In genomic region chr6:131386416-131387019, GRCm38 (mm10) we compare ENCODE assay signal across 9 mouse cellular contexts. TPM values are rescaled to one million over a fixed set of nuclear protein-coding genes. Genes with fewer than 3 reads are reported as not detected.
A peak's percentile ranks its signal among the peaks of the same experiment; 100 is the strongest.
DNase-seq lines count a peak whose midpoint lies in the region; ATAC-seq and TF ChIP-seq lines count a peak whose summit lies in the region.
"Had no signal": no experiment of that assay in that cellular context is flagged by ENCODE, and none has a peak within 500 bp of the region (broad histone marks: within the 10 kb centered on the region; RNA-seq: fewer than 3 reads in every experiment).

No protein-coding gene starts in this region.

- no peaks in the 10 kb centered on the region for H3K9me3 ChIP-seq in heart, embryonic 12.5 days (replicated peaks)
- H3K9me3 ChIP-seq in G1E (replicated peaks) = no peaks in the 10 kb centered on the region
- H3K9me3 ChIP-seq in hindbrain, embryonic 10.5 days = no peaks in the 10 kb centered on the region
- no peaks in the 10 kb centered on the region for H3K9me3 ChIP-seq in midbrain, embryonic 10.5 days (replicated peaks)

- peak overlapping the region; percentile 88 for H3K4me3 ChIP-seq in heart, embryonic 12.5 days
- H3K4me3 ChIP-seq in G1E (ENCODE audit: low read depth, low read length) = peak overlapping the region; percentile 91
- H3K4me3 ChIP-seq in hindbrain, embryonic 10.5 days = peak overlapping the region; percentile 81
- H3K4me3 ChIP-seq in midbrain, embryonic 10.5 days = peak overlapping the region; percentile 85

- H3K9ac ChIP-seq in heart, embryonic 12.5 days = peak overlapping the region; percentile 96; the same call in 1 of the 2 replicates

- no peaks in the 10 kb centered on the region; the same call in 1 of the 2 replicates for H3K36me3 ChIP-seq in heart, embryonic 12.5 days
- H3K36me3 ChIP-seq in G1E (replicated peaks) = peaks cover 37% of the 10 kb centered on the region
- no peaks in the 10 kb centered on the region for H3K36me3 ChIP-seq in hindbrain, embryonic 10.5 days
- peaks cover 9% of the 10 kb centered on the region for H3K36me3 ChIP-seq in midbrain, embryonic 10.5 days

- H3K27me3 ChIP-seq in heart, embryonic 12.5 days (replicated peaks) = no peaks in the 10 kb centered on the region
- H3K27me3 ChIP-seq in G1E (ENCODE audit: insufficient read depth, low read length) = no peaks in the 10 kb centered on the region
- peaks cover 10% of the 10 kb centered on the region for H3K27me3 ChIP-seq in hindbrain, embryonic 10.5 days (ENCODE audit: insufficient read depth, poor library complexity, severe bottlenecking)
- peaks cover 9% of the 10 kb centered on the region for H3K27me3 ChIP-seq in midbrain, embryonic 10.5 days (ENCODE audit: low read depth, poor library complexity, severe bottlenecking)
- H3K27me3 ChIP-seq: Patski had no signal

- peak overlapping the region; percentile 90 for H3K4me2 ChIP-seq in heart, embryonic 12.5 days

- DNase-seq in heart, postnatal 4 days = no peak
- DNase-seq in G1E (ENCODE audit: low spot score) = no peak
- DNase-seq in hindbrain, embryonic 10.5 days (ENCODE audit: low spot score) = peak; percentile 2
- no peak for DNase-seq in midbrain, embryonic 10.5 days (ENCODE audit: low spot score)
- DNase-seq in embryo, embryonic 10 days (ENCODE audit: low spot score) = no peak
- DNase-seq in B cell, adult 2 months = no peak

- ATAC-seq in heart, embryonic 12.5 days (ENCODE audit: insufficient number of reproducible peaks, low FRiP score) = no peak
- 0 out of 2 replicates have a peak, but pooled peaks have one; percentile 2 for ATAC-seq in G1E (ENCODE audit: extremely low read depth, insufficient number of reproducible peaks, low FRiP score, poor library complexity, severe bottlenecking)
- no peak for ATAC-seq in megakaryocyte progenitor cell, adult 5-6 weeks (replicated peaks; ENCODE audit: poor library complexity)

- no peak for TF ChIP-seq CTCF in G1E (IDR thresholded peaks at IDR 0.05; ENCODE audit: low read depth, low read length)

- 34% methylated on average over 9 of the region's 9 CpGs for WGBS in heart, embryonic 12.5 days
- WGBS in hindbrain, embryonic 10.5 days = 54% methylated on average over 9 of the region's 9 CpGs
- 57% methylated on average over 9 of the region's 9 CpGs for WGBS in midbrain, embryonic 10.5 days

- peaks cover 39% of the 10 kb centered on the region for H3K4me1 ChIP-seq in heart, embryonic 12.5 days (replicated peaks)
- peaks cover 48% of the 10 kb centered on the region for H3K4me1 ChIP-seq in G1E (ENCODE audit: insufficient read depth, low read depth, low read length)
- peaks cover 45% of the 10 kb centered on the region for H3K4me1 ChIP-seq in hindbrain, embryonic 10.5 days (replicated peaks)
- peaks cover 41% of the 10 kb centered on the region for H3K4me1 ChIP-seq in midbrain, embryonic 10.5 days

- no peak overlapping the region for H3K27ac ChIP-seq in heart, embryonic 12.5 days (ENCODE audit: poor library complexity, severe bottlenecking)
- H3K27ac ChIP-seq in hindbrain, embryonic 10.5 days = 0 out of 2 replicates have a peak overlapping the region, but pooled peaks have one; percentile 93
- peak overlapping the region; percentile 94; the same call in 1 of the 2 replicates for H3K27ac ChIP-seq in midbrain, embryonic 10.5 days (replicated peaks)

RNA-seq across cellular contexts. Expression of gene Ybx3, which starts 1.8 kb away (rescaled TPM):
- polyA plus RNA-seq in heart, embryonic 12.5 days (2016; fragmentation: Nextera tagmentation; extraction: Ambion mirVana) = 47.9 and 52.6 TPM in 2 replicates
- 100 to 1,000 TPM; 274 to 277 TPM for total RNA-seq in heart, postnatal 4 days (2021)
- total RNA-seq in G1E (2014; fragmentation: Nextera tagmentation) (1,065 and 1,295 TPM in 2 replicates), G1E (2017) (308 and 391 TPM in 2 replicates)
- 1,477 and 1,552 TPM in 2 replicates for polyA plus RNA-seq in G1E (2012)
- polyA plus RNA-seq in hindbrain, embryonic 10.5 days (2016; fragmentation: Nextera tagmentation; extraction: Ambion mirVana) = 20.9 and 39.8 TPM in 2 replicates
- polyA plus RNA-seq in midbrain, embryonic 10.5 days (2016; fragmentation: Nextera tagmentation; extraction: Ambion mirVana) = 30.7 and 37.8 TPM in 2 replicates
- 568 and 581 TPM in 2 replicates for total RNA-seq in megakaryocyte progenitor cell, adult 5-6 weeks (2015)
- total RNA-seq in megakaryocyte progenitor cell, adult 5-6 weeks (2017) = 577 and 593 TPM in 2 replicates

RNA-seq across cellular contexts. Expression of gene Styk1, which starts 33.1 kb away (rescaled TPM):
- 0.40 and 1.6 TPM in 2 replicates for polyA plus RNA-seq in heart, embryonic 12.5 days (2016; fragmentation: Nextera tagmentation; extraction: Ambion mirVana)
- under 1 TPM; 0.21 to 0.36 TPM for total RNA-seq in heart, postnatal 4 days (2021)
- total RNA-seq in G1E (2014; fragmentation: Nextera tagmentation) (0.23 TPM in 1 of 2 replicates, not detected in the other), G1E (2017) (0.27 and 0.35 TPM in 2 replicates)
- not detected in 2 replicates for polyA plus RNA-seq in G1E (2012)
- polyA plus RNA-seq in hindbrain, embryonic 10.5 days (2016; fragmentation: Nextera tagmentation; extraction: Ambion mirVana) = 0.31 and 0.41 TPM in 2 replicates
- 0.20 and 1.1 TPM in 2 replicates for polyA plus RNA-seq in midbrain, embryonic 10.5 days (2016; fragmentation: Nextera tagmentation; extraction: Ambion mirVana)
- 0.24 and 0.32 TPM in 2 replicates for total RNA-seq in megakaryocyte progenitor cell, adult 5-6 weeks (2015)
- 0.08 and 0.17 TPM in 2 replicates for total RNA-seq in megakaryocyte progenitor cell, adult 5-6 weeks (2017)

Comparison
In these comparisons a context has a peak if more than half of its experiments do, and no peak if none do; other contexts are left out.
1. RNA of gene Ybx3, which starts 1.8 kb away (polyA plus RNA-seq): 1,477 to 1,552 TPM in G1E; 47.9 to 52.6 TPM in heart, embryonic 12.5 days, 30.7 to 37.8 TPM in midbrain, embryonic 10.5 days and 20.9 to 39.8 TPM in hindbrain, embryonic 10.5 days; every median in the first group is over 10 times any median in the second.
2. Peak in every context shown above with its lines, with median percentiles within 50 percentile points of each other: H3K4me3 ChIP-seq.